Mouse (Mus musculus): ENCODE results near the gene Sel1l2. TPM values are rescaled to one million over a fixed set of nuclear protein-coding genes. Genes with fewer than 3 reads are reported as not detected.
A peak's percentile ranks its signal among the peaks of the same experiment; 100 is the strongest.
"Not testable (repeated sequence)": the region's sequence is repeated elsewhere in the genome, so short reads cannot be mapped to it uniquely, and the experiment has no call there.

Sel1l2 gene
- polyA plus RNA-seq, 1 experiment from 2014 or later, result not detected

GRCm38 (mm10) chr2:140214519-140215027 is 174.9 kb downstream of the Sel1l2 start:
- no peak for ATAC-seq (ENCODE audit: extremely low read depth, insufficient number of reproducible peaks, low FRiP score, low TSS enrichment)
- no peaks in the 10 kb centered on the region for H3K9me3 ChIP-seq
- H3K4me2 ChIP-seq, result no peak overlapping the region
- no peak overlapping the region for H3K9ac ChIP-seq
- no peaks in the 10 kb centered on the region for H3K36me3 ChIP-seq
- H3K27me3 ChIP-seq (replicated peaks), result no peaks in the 10 kb centered on the region
- WGBS, result 90% methylated on average over 4 of the region's 4 CpGs
- peaks cover 9% of the 10 kb centered on the region for H3K4me1 ChIP-seq
- no peak overlapping the region for H3K27ac ChIP-seq (replicated peaks)
- H3K4me3 ChIP-seq, result no peak overlapping the region

GRCm38 (mm10) chr2:140203756-140204155 is 185.8 kb downstream of the Sel1l2 start:
- 81% methylated on average over 7 of the region's 7 CpGs for WGBS
- H3K4me3 ChIP-seq, result no peak overlapping the region
- H3K4me1 ChIP-seq, result peaks cover 16% of the 10 kb centered on the region
- no peak overlapping the region for H3K4me2 ChIP-seq
- ATAC-seq (ENCODE audit: extremely low read depth, insufficient number of reproducible peaks, low FRiP score, low TSS enrichment), result no peak
- no peaks in the 10 kb centered on the region for H3K9me3 ChIP-seq
- no peak overlapping the region for H3K27ac ChIP-seq (replicated peaks)
- H3K27me3 ChIP-seq (replicated peaks), result no peaks in the 10 kb centered on the region
- peaks cover 57% of the 10 kb centered on the region for H3K36me3 ChIP-seq
- no peak overlapping the region for H3K9ac ChIP-seq

GRCm38 (mm10) chr2:140202573-140202972 is 186.9 kb downstream of the Sel1l2 start:
- ATAC-seq (ENCODE audit: extremely low read depth, insufficient number of reproducible peaks, low FRiP score, low TSS enrichment), result no peak; the same call in 1 of the 2 replicates
- H3K9me3 ChIP-seq, result no peaks in the 10 kb centered on the region
- no peak overlapping the region for H3K9ac ChIP-seq
- H3K36me3 ChIP-seq, result peaks cover 66% of the 10 kb centered on the region
- peak overlapping the region; percentile 50 for H3K4me2 ChIP-seq
- peak overlapping the region; percentile 79 for H3K27ac ChIP-seq (replicated peaks)
- H3K27me3 ChIP-seq (replicated peaks), result no peaks in the 10 kb centered on the region
- peak overlapping the region; percentile 21 for H3K4me3 ChIP-seq
- WGBS, result 34% methylated on average over 5 of the region's 5 CpGs
- H3K4me1 ChIP-seq, result peaks cover 16% of the 10 kb centered on the region

- Histone ChIP-seq H3K9ac (no peak overlapping the region), H3K9me3 (no peaks in the 10 kb centered on the region), H3K27ac (replicated peaks) (no peak overlapping the region), H3K4me2 (no peak overlapping the region), H3K4me3 (no peak overlapping the region), H3K27me3 (replicated peaks) (no peaks in the 10 kb centered on the region), H3K4me1 (peaks cover 11% of the 10 kb centered on the region), H3K36me3 (peaks cover 62% of the 10 kb centered on the region)
- WGBS, result 75% methylated on average over 2 of the region's 2 CpGs
- no peak for ATAC-seq (ENCODE audit: extremely low read depth, insufficient number of reproducible peaks, low FRiP score, low TSS enrichment)
These were observed 188.8 kb downstream of the Sel1l2 start for GRCm38 (mm10) chr2:140200713-140201112.

GRCm38 (mm10) chr2:140185685-140186210 is 203.8 kb downstream of the Sel1l2 start:
- peaks cover 63% of the 10 kb centered on the region for H3K36me3 ChIP-seq
- 93% methylated on average over 3 of the region's 3 CpGs for WGBS

More at GRCm38 (mm10) chr2:140185685-140186210, 203.8 kb downstream of the Sel1l2 start:
- H3K27me3 ChIP-seq (replicated peaks); H3K4me1 ChIP-seq; ATAC-seq (ENCODE audit: extremely low read depth, insufficient number of reproducible peaks, low FRiP score, low TSS enrichment); H3K9me3 ChIP-seq; H3K4me3 ChIP-seq; H3K9ac ChIP-seq; H3K27ac ChIP-seq (replicated peaks); H3K4me2 ChIP-seq: not testable (repeated sequence)

Other genes with a start within 250 kb of the Sel1l2 start
- gene Gm17374, start 237.7 kb downstream of the Sel1l2 start, polyA plus RNA-seq (2015; fragmentation: Nextera tagmentation; extraction: Ambion mirVana), result not detected in 2 replicates
- 15.3 and 15.5 TPM in 2 replicates for gene Esf1, start 219.1 kb downstream of the Sel1l2 start, polyA plus RNA-seq (2015; fragmentation: Nextera tagmentation; extraction: Ambion mirVana)
- gene Ndufaf5, start 219.1 kb downstream of the Sel1l2 start, polyA plus RNA-seq (2015; fragmentation: Nextera tagmentation; extraction: Ambion mirVana), result 32.3 and 37.3 TPM in 2 replicates
- 23.7 and 27.5 TPM in 2 replicates for gene Macrod2, start 5.6 kb upstream of the Sel1l2 start, polyA plus RNA-seq (2015; fragmentation: Nextera tagmentation; extraction: Ambion mirVana)